In genomic region chr3:119368931-119369330, GRCm38 (mm10) we compare ENCODE assay signal across 13 mouse cellular contexts.
DNase-seq lines count a peak whose midpoint lies in the region; ATAC-seq and TF ChIP-seq lines count a peak whose summit lies in the region.
"Had no signal": no experiment of that assay in that cellular context is flagged by ENCODE, and none has a peak within 500 bp of the region (broad histone marks: within the 10 kb centered on the region; RNA-seq: fewer than 3 reads in every experiment).

No protein-coding gene starts in this region.

- TF ChIP-seq EP300 in lung, postnatal 0 days (IDR thresholded peaks at IDR 0.05) = no peak
- no peak for TF ChIP-seq EP300 in stomach, postnatal 0 days (optimal IDR thresholded peaks at IDR 0.05)

- peak; percentile 10 for DNase-seq in embryo, embryonic 11 days
- DNase-seq in embryo, embryonic 10.5 days (ENCODE audit: low spot score) = no peak
- DNase-seq in lung, postnatal 0 days (ENCODE audit: low spot score) = no peak
- no peak for DNase-seq in lung, adult 18-20 months
- peak; percentile 87 for DNase-seq in cerebellum, adult 9-11 months
- DNase-seq in stomach, postnatal 0 days (ENCODE audit: low spot score) = no peak
- DNase-seq in heart, adult 11 months = no peak
- DNase-seq: kidney, adult 11 months; right cerebral cortex, postnatal 14 days; thymus, adult 2 months had no signal

- ATAC-seq in lung, postnatal 0 days = no peak
- no peak for ATAC-seq in stomach, postnatal 0 days (ENCODE audit: low FRiP score, low TSS enrichment)
- ATAC-seq in inflammation-experienced regulatory T-cells, adult 6 months = no peak

- H3K9me3 ChIP-seq in lung, postnatal 0 days (ENCODE audit: low read length) = no peaks in the 10 kb centered on the region
- H3K9me3 ChIP-seq in stomach, postnatal 0 days (ENCODE audit: control insufficient read depth, low read length) = no peaks in the 10 kb centered on the region
- H3K9me3 ChIP-seq: embryonic facial prominence, embryonic 13.5 days had no signal

- H3K36me3 ChIP-seq in lung, postnatal 0 days (ENCODE audit: insufficient read depth, low read length) = no peaks in the 10 kb centered on the region
- no peaks in the 10 kb centered on the region for H3K36me3 ChIP-seq in stomach, postnatal 0 days (ENCODE audit: control insufficient read depth, insufficient read depth, low read length)
- H3K36me3 ChIP-seq: embryonic facial prominence, embryonic 13.5 days had no signal

- H3K4me2 ChIP-seq in lung, postnatal 0 days (replicated peaks; ENCODE audit: low read depth, low read length) = no peak overlapping the region
- no peak overlapping the region for H3K4me2 ChIP-seq in stomach, postnatal 0 days (replicated peaks; ENCODE audit: low read depth)
- H3K4me2 ChIP-seq: embryonic facial prominence, embryonic 13.5 days had no signal

- H3K9ac ChIP-seq in lung, postnatal 0 days (replicated peaks; ENCODE audit: low read depth) = no peak overlapping the region
- no peak overlapping the region for H3K9ac ChIP-seq in stomach, postnatal 0 days (ENCODE audit: low read length)
- H3K9ac ChIP-seq: embryonic facial prominence, embryonic 13.5 days; liver, embryonic 14.5 days had no signal

- 0 out of 2 replicates have a peak, but pooled peaks have one; percentile 27 for TF ChIP-seq CTCF in lung, postnatal 0 days (IDR thresholded peaks at IDR 0.05)
- TF ChIP-seq CTCF in stomach, postnatal 0 days (IDR thresholded peaks at IDR 0.05; ENCODE audit: low read depth) = peak; percentile 19; the same call in 1 of the 2 replicates

- H3K4me3 ChIP-seq in lung, postnatal 0 days (ENCODE audit: low read depth, low read length) = no peak overlapping the region
- H3K4me3 ChIP-seq in stomach, postnatal 0 days (ENCODE audit: low read depth, low read length) = no peak overlapping the region
- H3K4me3 ChIP-seq: embryonic facial prominence, embryonic 13.5 days had no signal

- 38% methylated on average over 2 of the region's 2 CpGs for WGBS in lung, postnatal 0 days
- 56% methylated on average over 2 of the region's 2 CpGs for WGBS in stomach, postnatal 0 days

- H3K27ac ChIP-seq in lung, postnatal 0 days (ENCODE audit: low read length) = no peak overlapping the region
- no peak overlapping the region for H3K27ac ChIP-seq in stomach, postnatal 0 days (replicated peaks)
- H3K27ac ChIP-seq: embryonic facial prominence, embryonic 13.5 days; liver, embryonic 14.5 days had no signal

- no peaks in the 10 kb centered on the region for H3K4me1 ChIP-seq in lung, postnatal 0 days (ENCODE audit: insufficient read depth, low read depth, low read length)
- no peaks in the 10 kb centered on the region for H3K4me1 ChIP-seq in stomach, postnatal 0 days (replicated peaks; ENCODE audit: control insufficient read depth, insufficient read depth)
- H3K4me1 ChIP-seq: embryonic facial prominence, embryonic 13.5 days had no signal

- H3K27me3 ChIP-seq in lung, postnatal 0 days (replicated peaks; ENCODE audit: insufficient read depth, low read length) = no peaks in the 10 kb centered on the region
- H3K27me3 ChIP-seq in stomach, postnatal 0 days (ENCODE audit: control insufficient read depth, insufficient read depth, low read length) = no peaks in the 10 kb centered on the region
- H3K27me3 ChIP-seq: embryonic facial prominence, embryonic 13.5 days had no signal

Comparison
In these comparisons a context has a peak if more than half of its experiments do, and no peak if none do; other contexts are left out.
1. DNase-seq: peak in embryo, embryonic 11 days (single experiment) and cerebellum, adult 9-11 months (single experiment); none in embryo, embryonic 10.5 days (single experiment), lung, postnatal 0 days (single experiment), lung, adult 18-20 months (0 of 2), stomach, postnatal 0 days (single experiment) and heart, adult 11 months (single experiment).